29 mouse cellular contexts compared by ENCODE assay signal in genomic region chr3:86310216-86310615, GRCm38 (mm10).
DNase-seq lines count a peak whose midpoint lies in the region; ATAC-seq lines count a peak whose summit lies in the region.
"Had no signal": no experiment of that assay in that cellular context is flagged by ENCODE, and none has a peak within 500 bp of the region (broad histone marks: within the 10 kb centered on the region; RNA-seq: fewer than 3 reads in every experiment).

No protein-coding gene starts in this region.

- H3K4me2 ChIP-seq in kidney, embryonic 16.5 days (replicated peaks; ENCODE audit: low read depth, low read length): no peak overlapping the region
- H3K4me2 ChIP-seq in forebrain, embryonic 14.5 days (ENCODE audit: low read length): no peak overlapping the region
- H3K4me2 ChIP-seq: embryonic facial prominence, embryonic 12.5 days; forebrain, embryonic 15.5 days; heart, embryonic 11.5 days; hindbrain, embryonic 13.5 days; limb, embryonic 13.5 days; liver, embryonic 11.5 days; lung, embryonic 15.5 days; midbrain, embryonic 15.5 days; stomach, embryonic 15.5 days had no signal

- H3K27me3 ChIP-seq in kidney, embryonic 16.5 days (ENCODE audit: insufficient read depth, low read length): no peaks in the 10 kb centered on the region
- no peaks in the 10 kb centered on the region for H3K27me3 ChIP-seq in forebrain, embryonic 14.5 days (replicated peaks; ENCODE audit: control insufficient read depth, insufficient read depth, low read length)
- H3K27me3 ChIP-seq: embryonic facial prominence, embryonic 12.5 days; forebrain, embryonic 15.5 days; hindbrain, embryonic 13.5 days; limb, embryonic 13.5 days; lung, embryonic 15.5 days; midbrain, embryonic 15.5 days; Patski; stomach, embryonic 15.5 days had no signal

- WGBS in kidney, embryonic 16.5 days: 65% methylated on average over 5 of the region's 5 CpGs
- WGBS in forebrain, embryonic 14.5 days: 79% methylated on average over 5 of the region's 5 CpGs

- H3K9ac ChIP-seq in kidney, embryonic 16.5 days (replicated peaks; ENCODE audit: low read length): no peak overlapping the region
- no peak overlapping the region for H3K9ac ChIP-seq in forebrain, embryonic 14.5 days (ENCODE audit: low read length)
- H3K9ac ChIP-seq: embryonic facial prominence, embryonic 12.5 days; forebrain, embryonic 15.5 days; hindbrain, embryonic 13.5 days; limb, embryonic 13.5 days; lung, embryonic 15.5 days; midbrain, embryonic 15.5 days; stomach, embryonic 15.5 days had no signal

- no peaks in the 10 kb centered on the region for H3K36me3 ChIP-seq in kidney, embryonic 16.5 days (ENCODE audit: insufficient read depth, low read length)
- no peaks in the 10 kb centered on the region for H3K36me3 ChIP-seq in forebrain, embryonic 14.5 days (ENCODE audit: control insufficient read depth, insufficient read depth, low read length)
- H3K36me3 ChIP-seq: embryonic facial prominence, embryonic 12.5 days; forebrain, embryonic 15.5 days; hindbrain, embryonic 13.5 days; limb, embryonic 13.5 days; lung, embryonic 15.5 days; midbrain, embryonic 10.5 days; midbrain, embryonic 15.5 days; stomach, embryonic 15.5 days had no signal

- no peaks in the 10 kb centered on the region for H3K9me3 ChIP-seq in kidney, embryonic 16.5 days (ENCODE audit: low read length)
- H3K9me3 ChIP-seq in forebrain, embryonic 14.5 days (replicated peaks; ENCODE audit: control insufficient read depth, low read length): no peaks in the 10 kb centered on the region
- H3K9me3 ChIP-seq: embryonic facial prominence, embryonic 12.5 days; forebrain, embryonic 15.5 days; G1E; hindbrain, embryonic 13.5 days; limb, embryonic 13.5 days; lung, embryonic 15.5 days; midbrain, embryonic 10.5 days; midbrain, embryonic 15.5 days; stomach, embryonic 15.5 days had no signal

- no peaks in the 10 kb centered on the region for H3K4me1 ChIP-seq in kidney, embryonic 16.5 days (ENCODE audit: insufficient read depth, low read length)
- H3K4me1 ChIP-seq in forebrain, embryonic 14.5 days (ENCODE audit: control insufficient read depth, insufficient read depth, low read length): no peaks in the 10 kb centered on the region
- H3K4me1 ChIP-seq: forebrain, embryonic 15.5 days; hindbrain, embryonic 13.5 days; lung, embryonic 15.5 days; midbrain, embryonic 15.5 days; stomach, embryonic 15.5 days had no signal

- H3K4me3 ChIP-seq in kidney, embryonic 16.5 days (ENCODE audit: low read length): no peak overlapping the region
- H3K4me3 ChIP-seq in forebrain, embryonic 14.5 days (ENCODE audit: low read depth, low read length): no peak overlapping the region
- H3K4me3 ChIP-seq: embryonic facial prominence, embryonic 12.5 days; forebrain, embryonic 15.5 days; gastrocnemius, adult 2 months; hindbrain, embryonic 13.5 days; limb, embryonic 13.5 days; lung, embryonic 15.5 days; midbrain, embryonic 10.5 days; midbrain, embryonic 15.5 days; stomach, embryonic 15.5 days had no signal

- peak; percentile 44 for DNase-seq in embryo, embryonic 11 days
- DNase-seq in embryo, embryonic 9.5 days (ENCODE audit: extremely low spot score): no peak
- peak; percentile 58 for DNase-seq in kidney, adult 9 months
- DNase-seq in kidney, postnatal 36 days: peak; percentile 42 to 45
- DNase-seq in forebrain, embryonic 14.5 days (ENCODE audit: low spot score): no peak
- no peak for DNase-seq in cerebellum, adult 8-10 months
- DNase-seq: adrenal gland, postnatal 10 days; cerebellum, adult 9-10 months; cerebellum, postnatal 36 days; gastrocnemius, adult 2 months; gastrocnemius, postnatal 36 days; heart, adult 18-20 months; heart, postnatal 36 days; layer of hippocampus, postnatal 36 days; right cerebral cortex, postnatal 25 days had no signal

- no peak for ATAC-seq in kidney, embryonic 16.5 days (ENCODE audit: low FRiP score, low TSS enrichment)
- ATAC-seq in forebrain, embryonic 14.5 days: no peak
- ATAC-seq: forebrain, embryonic 15.5 days; inflammation-experienced regulatory T-cells, adult 6 months; midbrain, embryonic 15.5 days; Patski had no signal

- no peak overlapping the region for H3K27ac ChIP-seq in kidney, embryonic 16.5 days (ENCODE audit: low read length)
- no peak overlapping the region for H3K27ac ChIP-seq in forebrain, embryonic 14.5 days (ENCODE audit: low read depth, low read length)
- H3K27ac ChIP-seq: embryonic facial prominence, embryonic 12.5 days; forebrain, embryonic 15.5 days; gastrocnemius, adult 2 months; hindbrain, embryonic 13.5 days; limb, embryonic 13.5 days; lung, embryonic 15.5 days; midbrain, embryonic 10.5 days; midbrain, embryonic 15.5 days; stomach, embryonic 15.5 days had no signal

Comparison
In these comparisons a context has a peak if more than half of its experiments do, and no peak if none do; other contexts are left out.
1. DNase-seq: peak in embryo, embryonic 11 days (single experiment), kidney, adult 9 months (single experiment) and kidney, postnatal 36 days (2 of 2); none in embryo, embryonic 9.5 days (single experiment), forebrain, embryonic 14.5 days (single experiment) and cerebellum, adult 8-10 months (single experiment).